Mouse (Mus musculus): Measurements from ENCODE around the gene Gm10662. TPM values are rescaled to one million over a fixed set of nuclear protein-coding genes. Genes with fewer than 3 reads are reported as not detected.
"Not testable (repeated sequence)": the region's sequence is repeated elsewhere in the genome, so short reads cannot be mapped to it uniquely, and the experiment has no call there.

Gene Gm10662
- not detected in 2 replicates for polyA plus RNA-seq (2015; fragmentation: Nextera tagmentation; extraction: Ambion mirVana)

GRCm38 (mm10) chr7:23144380-23144779 is at the start of gene Gm10662:
Gm10662 (minus strand) TSS chr7:23144480.
- H3K27me3 ChIP-seq; H3K9ac ChIP-seq; H3K4me2 ChIP-seq; H3K4me1 ChIP-seq; H3K9me3 ChIP-seq; H3K27ac ChIP-seq; H3K36me3 ChIP-seq; H3K4me3 ChIP-seq; ATAC-seq (ENCODE audit: insufficient number of reproducible peaks, low FRiP score, low TSS enrichment, low read depth): not testable (repeated sequence)
- no CpG with 5 or more reads among the region's 1 CpGs for WGBS

- WGBS, result 84% methylated on average over 10 of the region's 10 CpGs
Observed at GRCm38 (mm10) chr7:23163505-23163904, 19.2 kb upstream of the Gm10662 start.

More at GRCm38 (mm10) chr7:23163505-23163904, 19.2 kb upstream of the Gm10662 start:
- H3K9me3 ChIP-seq; H3K36me3 ChIP-seq; H3K4me2 ChIP-seq; H3K27ac ChIP-seq; H3K4me1 ChIP-seq; H3K27me3 ChIP-seq; H3K9ac ChIP-seq; H3K4me3 ChIP-seq; ATAC-seq (ENCODE audit: insufficient number of reproducible peaks, low FRiP score, low TSS enrichment, low read depth): not testable (repeated sequence)

Other genes with a start within 250 kb of the Gm10662 start
- gene Gm4214, start 159.8 kb downstream of the Gm10662 start, polyA plus RNA-seq (2015; fragmentation: Nextera tagmentation; extraction: Ambion mirVana), result not detected in 2 replicates
- not detected in 2 replicates for gene Gm4216, start 124.6 kb downstream of the Gm10662 start, polyA plus RNA-seq (2015; fragmentation: Nextera tagmentation; extraction: Ambion mirVana)
- gene Vmn1r163, start 88.9 kb downstream of the Gm10662 start, polyA plus RNA-seq (2015; fragmentation: Nextera tagmentation; extraction: Ambion mirVana), result not detected in 2 replicates
- gene Gm8720, start 77.0 kb downstream of the Gm10662 start, polyA plus RNA-seq (2015; fragmentation: Nextera tagmentation; extraction: Ambion mirVana), result not detected in 2 replicates
- gene Vmn1r165, start 72.9 kb upstream of the Gm10662 start, polyA plus RNA-seq (2015; fragmentation: Nextera tagmentation; extraction: Ambion mirVana), result not detected in 2 replicates
- not detected in 2 replicates for gene Vmn1r166, start 107.2 kb upstream of the Gm10662 start, polyA plus RNA-seq (2015; fragmentation: Nextera tagmentation; extraction: Ambion mirVana)
- not detected in 2 replicates for gene Gm6902, start 134.4 kb upstream of the Gm10662 start, polyA plus RNA-seq (2015; fragmentation: Nextera tagmentation; extraction: Ambion mirVana)
- gene Nlrp4e, start 156.7 kb upstream of the Gm10662 start, polyA plus RNA-seq (2015; fragmentation: Nextera tagmentation; extraction: Ambion mirVana), result not detected in 2 replicates
- 0.08 and 0.09 TPM in 2 replicates for gene Nlrp5, start 241.4 kb upstream of the Gm10662 start, polyA plus RNA-seq (2015; fragmentation: Nextera tagmentation; extraction: Ambion mirVana)